Mouse (Mus musculus) limb, embryonic 13.5 days (tissue): ENCODE measurements around the gene Fam83c. TPM values are rescaled to one million over a fixed set of nuclear protein-coding genes. Genes with fewer than 3 reads are reported as not detected.
A peak's percentile ranks its signal among the peaks of the same experiment; 100 is the strongest.

Source experiments
- ATAC-seq: fragments of 200-750 bp; cut with Nextera tagmentation; 2 replicates; pipeline ENCODE4 v1.8.0; 2017; ENCODE audit warnings: low read depth, moderate number of reproducible peaks, moderate TSS enrichment; ENCODE audit not compliant: low FRiP score
- H3K27ac ChIP-seq: fragments of 300-500 bp; sonication (generic); 2 replicates; pipeline ENCODE4 v1.5.1; 2015; ENCODE audit warnings: inconsistent platforms, mild to moderate bottlenecking, moderate library complexity
- H3K27me3 ChIP-seq: fragments of 300-500 bp; sonication (generic); 2 replicates; pipeline ENCODE4 v1.6.1; 2015; ENCODE audit warnings: mild to moderate bottlenecking, inconsistent platforms
- H3K36me3 ChIP-seq: fragments of 300-500 bp; sonication (generic); 2 replicates; pipeline ENCODE4 v1.6.1; 2015; ENCODE audit warnings: inconsistent platforms, mild to moderate bottlenecking, moderate library complexity
- H3K4me1 ChIP-seq: fragments of 300-500 bp; sonication (generic); 2 replicates; pipeline ENCODE4 v1.6.1; 2015; ENCODE audit warnings: inconsistent platforms
- H3K4me2 ChIP-seq: fragments of 300-500 bp; sonication (generic); replicated peaks from 2 replicates; pipeline ENCODE4 v1.6.1; 2015; ENCODE audit warnings: inconsistent platforms, mild to moderate bottlenecking, moderate library complexity
- H3K4me3 ChIP-seq: fragments of 300-500 bp; sonication (generic); 2 replicates; pipeline ENCODE4 v1.5.1; 2015; ENCODE audit warnings: moderate library complexity, mild to moderate bottlenecking, inconsistent platforms
- H3K9ac ChIP-seq: fragments of 300-500 bp; sonication (generic); 2 replicates; pipeline ENCODE4 v1.6.1; 2015; ENCODE audit warnings: mild to moderate bottlenecking, inconsistent platforms
- H3K9me3 ChIP-seq: fragments of 300-500 bp; sonication (generic); 2 replicates; pipeline ENCODE4 v1.6.1; 2016; ENCODE audit warnings: inconsistent platforms
- WGBS: fragments of 180-500 bp; shearing (Covaris S2); methylation state at CpG from one replicate; pipeline ENCODE4 v1.1.7; 2015; 5-methylcytosine and 5-hydroxymethylcytosine counted together
- polyA plus RNA-seq: library from polyadenylated mRNA; unstranded; fragments of >200 nt; fragmentation: Nextera tagmentation; extraction: Ambion mirVana; gene quantifications from 2 replicates; pipeline ENCODE4 v1.2.1, GENCODE M21; 2015

The Fam83c gene
- polyA plus RNA-seq, 1 experiment from 2014 or later = 0.47 TPM

GRCm38 (mm10) chr2:155825904-155826629 lies 8.6 kb downstream of the Fam83c start:
- H3K4me3 ChIP-seq = peak overlapping the region; percentile 99
- H3K27ac ChIP-seq = peak overlapping the region; percentile 84
- peak overlapping the region; percentile 93 for H3K9ac ChIP-seq
- H3K4me2 ChIP-seq = peak overlapping the region; percentile 94
- H3K36me3 ChIP-seq = peaks cover 29% of the 10 kb centered on the region
- no peaks in the 10 kb centered on the region for H3K9me3 ChIP-seq
- ATAC-seq = no peak
- no peaks in the 10 kb centered on the region for H3K27me3 ChIP-seq
- H3K4me1 ChIP-seq = peaks cover 20% of the 10 kb centered on the region
- WGBS = 2% methylated on average over 52 of the region's 52 CpGs

- no peak for ATAC-seq
- Histone ChIP-seq H3K9me3 (no peaks in the 10 kb centered on the region), H3K36me3 (peaks cover 44% of the 10 kb centered on the region), H3K9ac (no peak overlapping the region), H3K4me2 (no peak overlapping the region), H3K27me3 (no peaks in the 10 kb centered on the region), H3K27ac (no peak overlapping the region), H3K4me3 (no peak overlapping the region), H3K4me1 (peaks cover 26% of the 10 kb centered on the region)
- 94% methylated on average over 8 of the region's 8 CpGs for WGBS
These were observed 10.9 kb downstream of the Fam83c start for GRCm38 (mm10) chr2:155823722-155824121.

GRCm38 (mm10) chr2:155820779-155821178 lies 13.9 kb downstream of the Fam83c start:
- no peak for ATAC-seq
- Histone ChIP-seq H3K36me3 (peaks cover 44% of the 10 kb centered on the region), H3K9me3 (no peaks in the 10 kb centered on the region)

GRCm38 (mm10) chr2:155819449-155820251 lies 15.0 kb downstream of the Fam83c start:
- Histone ChIP-seq H3K27ac (peak overlapping the region; percentile 45; the same call in 1 of the 2 replicates), H3K4me1 (peaks cover 27% of the 10 kb centered on the region), H3K36me3 (peaks cover 44% of the 10 kb centered on the region), H3K9me3 (no peaks in the 10 kb centered on the region), H3K4me2 (peak overlapping the region; percentile 93), H3K9ac (peak overlapping the region; percentile 14; the same call in 1 of the 2 replicates), H3K4me3 (peak overlapping the region; percentile 73), H3K27me3 (no peaks in the 10 kb centered on the region)
- peak; percentile 9; the same call in 1 of the 2 replicates for ATAC-seq
- 65% methylated on average over 6 of the region's 6 CpGs for WGBS

More at GRCm38 (mm10) chr2:155820779-155821178, 13.9 kb downstream of the Fam83c start:
- no peak overlapping the region for H3K9ac ChIP-seq
- no peaks in the 10 kb centered on the region for H3K27me3 ChIP-seq
- WGBS = 89% methylated on average over 5 of the region's 5 CpGs
- H3K4me3 ChIP-seq = no peak overlapping the region
- peaks cover 26% of the 10 kb centered on the region for H3K4me1 ChIP-seq
- no peak overlapping the region for H3K27ac ChIP-seq
- no peak overlapping the region for H3K4me2 ChIP-seq

GRCm38 (mm10) chr2:155819392-155819448 lies 15.4 kb downstream of the Fam83c start, which contains the start of gene BC029722:
Gene BC029722 (minus strand): TSS chr2:155819426.
- no peak for ATAC-seq
- Histone ChIP-seq H3K27ac (peak within 1 kb of the TSS; percentile 69), H3K4me1 (peaks cover 30% of the 10 kb centered on the region), H3K9me3 (no peaks in the 10 kb centered on the region), H3K4me3 (peak within 1 kb of the TSS; percentile 73), H3K36me3 (peaks cover 44% of the 10 kb centered on the region), H3K4me2 (peak within 1 kb of the TSS; percentile 93), H3K9ac (peak within 1 kb of the TSS; percentile 89), H3K27me3 (no peaks in the 10 kb centered on the region)

- WGBS = 2% methylated on average over 37 of the region's 37 CpGs
- H3K4me3 ChIP-seq = peak overlapping the region; percentile 73
- peak; percentile 94 for ATAC-seq
- peak overlapping the region; percentile 69 for H3K27ac ChIP-seq
- peak overlapping the region; percentile 93 for H3K4me2 ChIP-seq
- H3K36me3 ChIP-seq = peaks cover 41% of the 10 kb centered on the region
- H3K9me3 ChIP-seq = no peaks in the 10 kb centered on the region
- no peaks in the 10 kb centered on the region for H3K27me3 ChIP-seq
- H3K4me1 ChIP-seq = peaks cover 30% of the 10 kb centered on the region
- peak overlapping the region; percentile 89 for H3K9ac ChIP-seq
These were observed 15.9 kb downstream of the Fam83c start for GRCm38 (mm10) chr2:155818596-155819391.

- Histone ChIP-seq H3K36me3 (peaks cover 29% of the 10 kb centered on the region), H3K9ac (peak overlapping the region; percentile 89; the same call in 1 of the 2 replicates), H3K4me1 (peaks cover 30% of the 10 kb centered on the region), H3K27ac (no peak overlapping the region), H3K4me2 (peak overlapping the region; percentile 93), H3K9me3 (no peaks in the 10 kb centered on the region), H3K4me3 (peak overlapping the region; percentile 73), H3K27me3 (no peaks in the 10 kb centered on the region)
- ATAC-seq = no peak
- WGBS = 77% methylated on average over 10 of the region's 10 CpGs
These were observed 17.1 kb downstream of the Fam83c start for GRCm38 (mm10) chr2:155817301-155818245.

GRCm38 (mm10) chr2:155816179-155816578 lies 18.5 kb downstream of the Fam83c start:
- H3K4me2 ChIP-seq = no peak overlapping the region
- H3K4me1 ChIP-seq = peaks cover 30% of the 10 kb centered on the region
- H3K4me3 ChIP-seq = no peak overlapping the region
- no peak overlapping the region for H3K9ac ChIP-seq
- peaks cover 17% of the 10 kb centered on the region for H3K36me3 ChIP-seq
- no peak for ATAC-seq
- no peaks in the 10 kb centered on the region for H3K27me3 ChIP-seq
- no peaks in the 10 kb centered on the region for H3K9me3 ChIP-seq
- no peak overlapping the region for H3K27ac ChIP-seq
- WGBS = 100% methylated on average over 1 of the region's 1 CpGs

GRCm38 (mm10) chr2:155814829-155815228 lies 19.8 kb downstream of the Fam83c start:
- Histone ChIP-seq H3K9ac (no peak overlapping the region), H3K27me3 (no peaks in the 10 kb centered on the region), H3K9me3 (no peaks in the 10 kb centered on the region), H3K4me2 (no peak overlapping the region), H3K36me3 (peaks cover 3% of the 10 kb centered on the region), H3K4me1 (peaks cover 30% of the 10 kb centered on the region), H3K27ac (no peak overlapping the region), H3K4me3 (no peak overlapping the region)
- no peak for ATAC-seq
- 11% methylated on average over 5 of the region's 5 CpGs for WGBS

GRCm38 (mm10) chr2:155812637-155813036 lies 22.0 kb downstream of the Fam83c start:
- no peak overlapping the region for H3K27ac ChIP-seq
- whole genome bisulfite sequencing = 79% methylated on average over 4 of the region's 4 CpGs
- H3K27me3 ChIP-seq = no peaks in the 10 kb centered on the region
- no peaks in the 10 kb centered on the region for H3K36me3 ChIP-seq
- H3K4me1 ChIP-seq = peaks cover 13% of the 10 kb centered on the region
- H3K9ac ChIP-seq = no peak overlapping the region
- ATAC-seq = no peak
- no peak overlapping the region for H3K4me2 ChIP-seq
- H3K9me3 ChIP-seq = no peaks in the 10 kb centered on the region
- no peak overlapping the region for H3K4me3 ChIP-seq

- Histone ChIP-seq H3K9ac (no peak overlapping the region), H3K4me3 (no peak overlapping the region), H3K27me3 (no peaks in the 10 kb centered on the region), H3K36me3 (no peaks in the 10 kb centered on the region), H3K4me1 (peaks cover 12% of the 10 kb centered on the region), H3K4me2 (no peak overlapping the region), H3K27ac (no peak overlapping the region), H3K9me3 (no peaks in the 10 kb centered on the region)
- no peak for ATAC-seq
- 42% methylated on average over 16 of the region's 16 CpGs for WGBS
These were observed 22.7 kb downstream of the Fam83c start for GRCm38 (mm10) chr2:155811821-155812396.
